Mouse (Mus musculus) lung, postnatal 0 days (tissue): ENCODE measurements around the gene Ulk1.

Experiments used
- CTCF ChIP-seq: IDR thresholded peaks from 2 replicates; pipeline ENCODE4 v1.5.1; 2016; ENCODE audit warnings: antibody characterized with exemption, mild to moderate bottlenecking
- EP300 ChIP-seq: IDR thresholded peaks from 2 replicates; pipeline ENCODE4 v1.6.1; 2016; ENCODE audit warnings: antibody characterized with exemption, mild to moderate bottlenecking, control low read depth

- TF ChIP-seq EP300 (no peak), CTCF (no peak)
Measured at GRCm38 (mm10) chr5:110769272-110769671, 40.6 kb downstream of the Ulk1 start.
